Mouse (Mus musculus): ENCODE results near the gene Epha3.

- TF ChIP-seq CTCF (IDR thresholded peaks at IDR 0.05; ENCODE audit: control insufficient read depth, insufficient read depth, insufficient replicate concordance, low read depth, low read length) (no peak), POLR2A (IDR thresholded peaks at IDR 0.05; ENCODE audit: control insufficient read depth, low read depth, low read length) (no peak)
Measured at GRCm38 (mm10) chr16:63808991-63809390, 55.0 kb downstream of the Epha3 start.

All from testis, adult 2 months (tissue).